Mouse (Mus musculus): ENCODE results near the gene Ctsl. TPM values are rescaled to one million over a fixed set of nuclear protein-coding genes. Genes with fewer than 3 reads are reported as not detected.

Gene Ctsl
- total RNA-seq, 2 experiments from 2014 or later = 27.8 to 53.0 TPM

DNA sequence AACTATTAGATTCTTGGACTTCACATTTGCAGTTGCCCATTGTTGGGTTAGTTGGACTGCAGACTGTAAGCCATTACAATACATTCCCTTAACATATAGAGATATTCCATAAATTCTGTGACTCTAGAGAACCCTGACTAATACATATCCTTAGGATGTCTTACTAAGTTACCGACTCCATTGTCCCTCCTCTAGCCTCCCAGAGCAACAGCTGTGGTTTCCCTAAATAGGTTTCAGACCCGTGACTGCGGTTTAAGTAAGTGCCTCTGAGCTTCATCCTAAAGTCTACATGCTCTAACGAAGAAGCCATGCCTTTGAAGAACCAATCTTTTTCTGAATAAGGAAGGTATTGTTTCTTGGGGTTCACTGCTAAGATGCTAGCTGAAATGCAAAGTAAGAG, 7.9 kb upstream of the Ctsl start:
- no peak for ATAC-seq (replicated peaks; ENCODE audit: low FRiP score, low TSS enrichment, poor library complexity, severe bottlenecking)

GRCm38 (mm10) chr13:64376472-64376871, 5.8 kb upstream of the Ctsl start:
- ATAC-seq (replicated peaks; ENCODE audit: low FRiP score, low TSS enrichment, poor library complexity, severe bottlenecking) = no peak

DNA sequence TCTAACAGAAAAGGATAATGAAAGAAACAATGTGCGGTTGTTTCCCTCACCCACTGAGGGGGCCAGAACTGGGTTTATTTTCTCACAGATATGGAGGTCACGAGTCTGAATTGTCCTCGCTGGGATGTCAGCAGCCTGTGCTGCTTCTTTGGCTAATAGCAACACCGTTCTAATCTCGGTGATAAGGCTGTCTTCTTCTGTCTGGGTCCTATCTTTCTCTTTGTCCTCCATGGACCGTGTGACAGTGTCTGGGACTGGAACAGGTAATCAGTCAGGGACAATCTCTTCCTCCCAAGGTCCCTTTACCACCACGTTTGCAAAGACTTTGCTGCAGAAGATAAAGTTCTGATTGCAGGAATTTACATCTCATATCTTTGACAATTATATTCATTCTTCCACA, 4.5 kb upstream of the Ctsl start:
- peak; percentile 38 for ATAC-seq (replicated peaks; ENCODE audit: low FRiP score, low TSS enrichment, poor library complexity, severe bottlenecking)

GRCm38 (mm10) chr13:64373695-64374094, 3.0 kb upstream of the Ctsl start:
- no peak for ATAC-seq (replicated peaks; ENCODE audit: low FRiP score, low TSS enrichment, poor library complexity, severe bottlenecking)

GRCm38 (mm10) chr13:64369805-64370172, 901 bp downstream of the Ctsl start:
- ATAC-seq (replicated peaks; ENCODE audit: low FRiP score, low TSS enrichment, poor library complexity, severe bottlenecking) = peak; percentile 30

DNA sequence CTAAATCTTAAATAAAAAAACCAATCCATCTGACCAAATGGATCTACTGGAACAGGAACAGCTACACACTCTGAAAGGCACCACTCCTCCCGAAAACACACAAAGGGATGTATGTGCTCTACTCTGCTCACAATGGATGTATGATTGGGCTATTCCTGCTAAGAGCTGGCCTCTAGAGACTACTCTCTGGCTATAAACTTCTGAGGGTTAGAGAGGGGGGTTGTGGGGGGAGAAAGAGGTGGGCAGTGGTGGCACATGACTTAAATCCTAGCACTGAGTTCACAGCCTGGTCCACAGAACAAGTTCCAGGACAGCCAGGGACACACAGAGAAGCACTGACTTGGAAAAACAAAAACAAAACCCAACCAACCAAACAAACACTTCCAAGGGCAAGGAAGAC, 2.1 kb downstream of the Ctsl start:
- no peak for ATAC-seq (replicated peaks; ENCODE audit: low FRiP score, low TSS enrichment, poor library complexity, severe bottlenecking)

GRCm38 (mm10) chr13:64367615-64368014, 3.1 kb downstream of the Ctsl start:
- ATAC-seq (replicated peaks; ENCODE audit: low FRiP score, low TSS enrichment, poor library complexity, severe bottlenecking) = no peak

GRCm38 (mm10) chr13:64365326-64365725, 5.4 kb downstream of the Ctsl start:
- no peak for ATAC-seq (replicated peaks; ENCODE audit: low FRiP score, low TSS enrichment, poor library complexity, severe bottlenecking)

DNA sequence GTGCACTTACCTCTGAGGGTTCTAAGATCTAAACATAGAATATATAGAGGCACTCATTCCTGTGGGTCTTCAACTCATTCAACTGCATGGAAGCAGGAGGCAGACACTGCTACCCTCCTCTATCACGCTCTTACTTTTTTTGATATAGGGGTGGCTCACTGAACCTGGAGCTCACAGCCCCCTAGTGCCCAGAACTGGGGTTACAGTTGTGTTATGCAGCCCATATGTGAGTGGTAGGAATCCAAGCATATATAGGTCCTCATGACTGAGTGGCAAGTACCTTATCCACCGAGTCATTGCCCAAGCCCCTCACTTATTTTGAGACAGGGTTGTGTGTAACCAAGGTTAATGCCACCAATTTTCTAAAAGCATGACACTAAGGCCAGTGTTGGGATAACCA, 6.4 kb downstream of the Ctsl start:
- peak; percentile 96 for ATAC-seq (replicated peaks; ENCODE audit: low FRiP score, low TSS enrichment, poor library complexity, severe bottlenecking)

GRCm38 (mm10) chr13:64362139-64362538, 8.6 kb downstream of the Ctsl start:
- ATAC-seq (replicated peaks; ENCODE audit: low FRiP score, low TSS enrichment, poor library complexity, severe bottlenecking) = no peak

- ATAC-seq (replicated peaks; ENCODE audit: low FRiP score, low TSS enrichment, poor library complexity, severe bottlenecking) = no peak
Observed at GRCm38 (mm10) chr13:64361020-64361419, 9.7 kb downstream of the Ctsl start.

GRCm38 (mm10) chr13:64359702-64360101, 11.0 kb downstream of the Ctsl start:
- ATAC-seq (replicated peaks; ENCODE audit: low FRiP score, low TSS enrichment, poor library complexity, severe bottlenecking) = no peak

GRCm38 (mm10) chr13:64358476-64358875, 12.2 kb downstream of the Ctsl start:
- ATAC-seq (replicated peaks; ENCODE audit: low FRiP score, low TSS enrichment, poor library complexity, severe bottlenecking) = no peak

GRCm38 (mm10) chr13:64357389-64357788, 13.3 kb downstream of the Ctsl start:
- ATAC-seq (replicated peaks; ENCODE audit: low FRiP score, low TSS enrichment, poor library complexity, severe bottlenecking) = peak; percentile 57; the same call in 1 of the 2 replicates

DNA sequence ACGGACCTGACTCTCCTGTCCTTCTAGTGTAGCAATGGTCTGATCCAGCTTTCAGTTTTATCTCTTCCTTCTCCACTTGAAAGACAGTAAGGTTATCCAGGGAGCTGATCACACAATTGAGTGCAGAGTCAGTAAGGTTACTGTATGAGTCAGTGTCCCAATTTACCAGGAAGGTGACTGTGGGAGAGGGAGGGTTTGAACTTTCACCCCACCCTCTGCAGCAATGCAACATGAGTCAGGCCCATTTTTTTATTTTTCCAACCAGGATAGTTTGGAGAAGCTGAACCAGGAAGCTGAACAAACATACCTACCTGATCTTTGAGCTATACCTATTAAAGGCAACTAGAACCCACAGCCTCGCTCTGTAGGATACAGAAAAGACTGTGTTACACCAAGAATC, 21.2 kb downstream of the Ctsl start:
- ATAC-seq (replicated peaks; ENCODE audit: low FRiP score, low TSS enrichment, poor library complexity, severe bottlenecking) = no peak

GRCm38 (mm10) chr13:64344082-64344501, 26.6 kb downstream of the Ctsl start:
- ATAC-seq (replicated peaks; ENCODE audit: low FRiP score, low TSS enrichment, poor library complexity, severe bottlenecking) = peak; percentile 64

DNA sequence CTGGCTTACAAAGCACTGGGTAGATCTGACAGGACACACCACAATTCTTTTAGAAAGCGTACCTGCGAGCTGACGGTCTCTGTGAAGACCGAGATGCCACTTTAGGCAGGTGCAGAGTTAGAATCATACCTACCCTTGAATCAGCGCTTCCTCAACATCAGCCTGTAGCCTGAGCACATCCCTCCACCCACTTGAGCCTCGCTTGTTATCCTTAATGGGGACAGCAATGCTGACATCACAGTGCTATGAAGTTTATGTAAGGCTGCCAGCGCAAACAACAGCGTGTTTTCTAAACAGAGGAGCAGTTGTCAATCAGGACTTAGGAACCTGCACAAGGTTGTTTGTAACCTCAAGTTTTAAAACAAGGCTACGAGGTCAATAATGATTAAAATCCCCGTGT, 27.1 kb downstream of the Ctsl start:
- peak; percentile 76 for ATAC-seq (replicated peaks; ENCODE audit: low FRiP score, low TSS enrichment, poor library complexity, severe bottlenecking)

DNA sequence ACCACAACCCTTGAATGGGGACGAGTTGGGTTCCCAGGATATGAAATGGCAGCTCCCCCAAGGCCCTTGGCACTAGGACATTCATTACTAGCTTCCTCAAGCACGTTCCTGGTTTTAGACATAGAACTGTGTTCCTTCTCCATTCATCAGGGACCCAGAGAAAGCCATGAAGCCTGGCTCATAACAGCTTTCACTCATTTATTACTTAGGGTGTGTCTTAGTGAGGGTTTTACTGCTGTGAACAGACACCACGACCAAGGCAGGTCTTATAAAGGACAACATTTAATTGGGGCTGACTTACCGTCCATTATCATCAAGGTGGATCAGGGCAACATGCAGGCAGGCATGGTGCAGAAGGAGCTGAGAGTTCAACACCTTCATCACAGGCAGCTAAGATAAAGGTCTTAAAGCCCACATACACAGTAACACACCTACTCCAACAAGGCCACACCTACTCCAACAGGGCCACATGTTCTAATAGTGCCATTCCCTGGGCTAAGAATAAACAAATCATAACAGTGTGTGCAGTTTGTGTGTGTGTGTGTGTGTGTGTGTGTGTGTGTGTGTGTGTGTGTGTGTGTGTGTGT, 35.1 kb downstream of the Ctsl start:
- ATAC-seq (replicated peaks; ENCODE audit: low FRiP score, low TSS enrichment, poor library complexity, severe bottlenecking) = no peak

DNA sequence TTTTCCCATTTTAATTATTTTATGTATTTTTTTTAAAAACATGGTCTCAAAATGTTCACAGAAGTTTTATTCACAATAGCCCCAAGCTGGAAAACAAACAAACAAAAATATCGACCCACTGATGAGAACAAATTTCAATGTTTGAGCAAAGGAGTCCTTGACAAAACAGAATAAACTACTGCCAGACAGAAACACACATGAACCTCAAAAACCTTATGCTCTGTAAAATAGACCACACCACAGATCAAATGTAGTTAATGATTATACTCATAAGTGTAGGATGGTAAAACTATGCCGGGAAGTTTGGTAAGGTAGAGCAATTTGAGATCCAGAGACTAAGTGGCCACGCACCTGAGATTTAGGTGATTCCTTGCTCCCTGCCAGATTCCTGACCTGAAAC, 37.6 kb downstream of the Ctsl start:
- no peak for ATAC-seq (replicated peaks; ENCODE audit: low FRiP score, low TSS enrichment, poor library complexity, severe bottlenecking)

DNA sequence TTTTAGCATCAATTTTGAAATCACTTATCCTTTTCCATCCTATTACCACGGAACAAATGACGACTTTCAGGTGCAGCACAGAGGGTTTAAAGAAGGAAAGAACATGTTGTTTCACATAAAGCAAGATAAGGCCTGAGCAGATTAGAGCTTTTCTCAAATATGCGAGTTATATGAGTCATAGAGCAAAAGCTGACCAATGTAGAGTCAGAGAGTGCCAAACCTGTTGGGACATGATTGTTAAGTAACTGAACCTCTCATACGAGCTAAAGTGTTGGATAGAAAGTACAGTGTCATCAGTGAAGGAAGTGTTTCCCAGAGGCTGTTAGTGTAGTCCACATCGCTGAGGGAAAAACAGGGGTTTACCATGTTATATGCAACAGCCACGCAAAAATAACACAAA, 38.4 kb downstream of the Ctsl start:
- ATAC-seq (replicated peaks; ENCODE audit: low FRiP score, low TSS enrichment, poor library complexity, severe bottlenecking) = no peak

DNA sequence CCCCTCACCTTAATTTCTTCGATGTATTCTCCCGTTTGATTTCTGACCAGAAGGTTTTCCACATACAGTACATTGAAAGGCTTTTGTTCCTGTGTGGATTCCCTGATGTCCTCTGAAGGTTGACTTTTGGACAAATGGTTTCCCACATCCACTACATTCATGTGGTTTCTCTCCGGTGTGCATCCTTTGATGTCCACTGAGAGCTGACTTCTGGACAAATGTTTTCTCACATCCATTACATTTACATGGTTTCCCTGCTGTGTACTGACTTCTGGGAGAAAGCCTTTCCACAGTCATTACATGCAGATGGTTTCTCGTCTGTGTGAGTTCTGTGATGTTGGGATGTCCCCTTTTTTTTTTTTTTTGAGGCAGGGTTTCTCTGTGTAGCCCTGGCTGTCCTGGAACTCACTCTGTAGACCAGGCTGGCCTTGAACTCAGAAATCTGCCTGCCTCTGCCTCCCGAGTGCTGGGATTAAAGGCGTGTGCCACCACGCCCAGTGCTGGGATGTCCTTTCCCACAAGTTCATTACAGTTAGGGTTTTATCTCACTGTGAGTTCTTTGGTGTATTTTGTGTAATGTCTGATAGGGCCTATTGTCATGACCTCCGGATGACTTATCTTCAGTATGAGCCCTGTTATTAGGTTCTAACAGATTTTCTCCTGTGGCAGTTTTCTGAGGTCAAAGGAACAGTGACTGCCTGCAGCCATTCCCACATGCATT, 48.0 kb downstream of the Ctsl start:
- ATAC-seq (replicated peaks; ENCODE audit: low FRiP score, low TSS enrichment, poor library complexity, severe bottlenecking) = peak; percentile 56; the same call in 1 of the 2 replicates
